Mouse (Mus musculus) v-Abl transformed pro-B cells (cell line): ENCODE data around the gene Synj2.

Experiments
- in situ Hi-C, 2 experiments: fragments of 400-800 bp; cut with MboI; formaldehyde crosslinking; loops; one replicate each; pipeline ENCODE4 v1.15.1; 2025; ENCODE audit not compliant: unreplicated experiment in 2 of 2

Gene Synj2

DNA sequence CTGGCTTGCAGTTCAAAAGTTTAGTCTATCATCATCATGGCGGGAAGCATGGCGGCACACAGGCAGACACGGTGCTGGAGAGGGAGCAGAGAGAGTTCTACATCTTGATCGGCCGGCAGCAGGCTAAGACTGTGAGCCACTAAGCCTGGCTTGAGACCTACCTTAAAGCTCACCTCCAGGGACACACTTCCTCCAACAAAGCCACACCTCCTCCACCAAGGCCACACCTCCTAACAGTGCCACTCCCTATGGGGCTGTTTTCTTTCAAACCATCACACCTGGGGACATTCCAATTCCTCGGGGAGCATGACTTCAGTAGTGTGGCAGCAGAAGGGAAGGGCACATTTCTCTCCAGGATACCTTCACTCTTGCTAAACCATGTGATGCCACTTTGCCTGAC lies 27.5 kb downstream of the Synj2 start:
- in situ Hi-C loops = no loop called here

DNA sequence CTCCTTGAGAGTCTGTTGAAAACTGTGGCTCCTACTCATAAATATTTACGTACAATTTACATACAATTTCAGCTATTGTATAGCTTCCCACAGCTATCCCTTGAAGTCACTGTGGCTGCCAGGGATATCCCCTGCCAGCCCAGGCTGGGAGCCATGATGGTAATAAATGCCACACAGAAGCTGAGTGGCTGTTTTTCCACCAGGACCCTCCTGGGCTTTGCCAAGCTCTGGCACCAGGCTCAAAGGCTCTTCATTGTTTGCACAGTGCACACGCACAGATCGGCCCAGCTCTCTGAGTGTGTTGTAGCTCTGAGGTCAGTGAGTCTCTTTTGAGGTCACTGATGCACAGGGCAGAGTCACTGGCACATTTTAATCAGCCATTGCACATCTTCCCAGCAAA lies 28.2 kb downstream of the Synj2 start:
- in situ Hi-C loops = no loop called here

DNA sequence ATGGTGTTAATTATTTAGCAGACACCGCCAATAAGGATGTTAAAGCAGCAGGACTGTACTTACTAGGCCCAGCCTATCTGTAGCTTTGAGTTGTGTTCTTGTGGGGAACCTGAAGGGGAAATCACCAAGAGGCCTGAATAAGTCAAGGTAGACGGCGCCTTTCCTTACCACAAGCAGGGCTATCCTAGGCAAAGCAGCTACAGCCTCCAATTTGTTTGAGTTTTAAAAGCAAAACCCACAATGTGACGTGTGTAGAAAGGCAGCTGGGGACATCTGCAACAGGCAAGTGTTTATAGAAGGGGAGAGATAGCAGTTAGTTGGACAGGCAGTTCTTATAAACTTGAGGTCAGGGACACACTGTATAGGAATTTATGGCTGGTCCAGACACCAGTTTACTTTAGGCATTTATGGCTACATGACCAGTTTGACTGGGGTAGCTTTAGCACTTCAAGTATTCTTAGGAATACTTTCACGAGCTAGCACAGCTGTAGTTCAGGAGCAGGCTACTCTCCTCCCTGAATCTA lies 29.3 kb downstream of the Synj2 start:
- in situ Hi-C loops = no loop called here

DNA sequence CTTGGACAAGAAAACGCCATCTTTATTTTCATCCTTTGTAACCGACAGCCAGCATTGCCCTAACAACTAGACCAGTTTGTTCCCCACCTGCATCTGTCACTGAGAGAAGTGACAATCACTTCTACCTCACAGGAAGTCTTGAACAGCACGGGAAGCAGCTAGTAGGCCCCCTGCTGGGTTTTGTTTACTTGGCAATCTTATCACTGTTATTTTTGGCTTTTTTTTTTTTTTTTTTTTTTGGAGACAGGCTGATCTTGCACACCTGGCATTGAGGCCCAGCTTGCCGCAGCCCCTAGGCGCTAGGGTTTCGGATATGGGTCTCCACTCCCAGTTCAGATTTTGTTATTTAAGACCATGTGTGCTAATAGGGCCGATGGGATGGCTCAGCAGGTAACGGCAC lies 32.5 kb downstream of the Synj2 start:
- in situ Hi-C loops = no loop called here

DNA sequence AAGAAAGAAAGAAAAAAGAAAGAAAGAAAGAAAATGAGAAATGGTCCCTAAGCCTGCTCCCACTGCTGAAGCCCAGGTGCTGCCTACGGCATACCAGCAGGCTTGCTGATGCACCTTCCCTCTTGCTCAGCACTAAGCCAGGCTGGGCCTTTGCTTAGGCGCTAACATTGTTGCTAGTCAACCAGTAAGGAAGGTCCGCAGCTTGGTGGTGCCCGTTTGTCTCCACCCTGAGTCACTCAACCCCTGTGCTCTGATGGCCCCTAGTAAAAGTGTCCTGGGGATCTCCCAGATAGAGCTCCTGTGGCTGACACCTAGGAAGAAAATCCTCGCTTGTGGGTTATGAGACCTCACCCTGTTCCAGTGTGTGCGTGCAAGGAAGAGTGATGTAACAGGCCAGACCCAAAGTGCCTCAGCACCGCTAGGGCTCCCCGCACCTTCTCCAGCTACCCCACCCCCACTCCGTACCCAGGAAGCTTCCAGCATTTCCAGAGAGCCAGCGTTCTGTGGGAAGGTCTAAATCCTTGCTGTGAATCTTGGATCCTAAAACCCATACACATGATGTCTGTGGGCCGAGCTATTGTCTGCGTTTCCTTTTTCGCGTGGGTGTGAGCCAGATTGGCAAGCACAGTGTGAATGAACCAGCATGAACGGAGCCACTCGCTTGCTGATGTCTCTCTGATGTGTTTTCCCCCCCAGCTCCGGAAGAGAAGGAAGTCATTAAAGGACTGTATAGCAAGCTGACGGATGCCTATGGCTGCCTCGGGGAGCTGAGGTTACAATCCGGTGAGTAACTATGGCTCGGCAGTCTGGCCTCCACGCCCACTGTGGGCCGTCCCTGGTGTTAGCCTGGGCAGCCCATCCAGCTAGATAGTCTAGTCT lies 34.3 kb downstream of the Synj2 start:
- in situ Hi-C loops = no loop called here

DNA sequence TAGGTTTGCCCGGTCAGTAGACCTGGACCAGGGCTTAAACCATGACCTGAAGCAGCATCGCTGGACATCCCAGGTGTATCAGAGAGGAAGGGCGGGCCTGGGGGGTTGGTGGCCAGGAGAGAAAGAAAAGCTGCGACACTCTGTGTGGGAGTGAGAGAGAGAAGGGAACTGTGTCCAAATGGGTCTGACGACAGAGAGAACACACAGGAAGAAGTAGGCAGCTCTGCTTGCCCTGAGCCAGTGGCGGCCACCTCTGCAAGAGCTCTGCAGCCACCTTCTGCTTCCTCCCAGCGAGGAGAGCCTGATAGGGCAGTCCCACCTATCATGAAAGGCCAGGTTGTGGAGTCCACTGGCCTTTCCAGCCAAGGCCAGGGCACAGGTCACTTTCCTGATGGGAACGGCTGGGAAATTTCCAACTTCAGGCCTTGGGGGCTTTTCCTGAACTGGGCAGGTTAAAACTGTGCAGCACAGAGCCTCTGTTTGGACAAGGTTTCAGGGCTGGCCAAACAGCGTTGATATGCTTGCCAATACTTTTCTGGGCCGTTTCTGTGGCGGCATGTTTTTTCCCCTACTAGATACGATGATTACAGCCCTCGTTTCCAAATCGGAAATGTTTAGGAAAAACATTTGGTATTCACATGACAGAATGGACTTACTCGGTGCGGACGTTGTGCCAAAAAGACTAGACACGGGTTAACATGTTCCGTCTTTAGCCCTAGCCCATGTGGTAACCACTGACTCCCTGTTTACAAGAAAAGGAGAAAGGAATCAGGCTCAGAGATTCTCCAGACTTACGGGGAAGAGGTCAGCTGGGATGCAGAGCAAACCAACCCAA lies 35.4 kb downstream of the Synj2 start:
- in situ Hi-C loops = no loop called here

DNA sequence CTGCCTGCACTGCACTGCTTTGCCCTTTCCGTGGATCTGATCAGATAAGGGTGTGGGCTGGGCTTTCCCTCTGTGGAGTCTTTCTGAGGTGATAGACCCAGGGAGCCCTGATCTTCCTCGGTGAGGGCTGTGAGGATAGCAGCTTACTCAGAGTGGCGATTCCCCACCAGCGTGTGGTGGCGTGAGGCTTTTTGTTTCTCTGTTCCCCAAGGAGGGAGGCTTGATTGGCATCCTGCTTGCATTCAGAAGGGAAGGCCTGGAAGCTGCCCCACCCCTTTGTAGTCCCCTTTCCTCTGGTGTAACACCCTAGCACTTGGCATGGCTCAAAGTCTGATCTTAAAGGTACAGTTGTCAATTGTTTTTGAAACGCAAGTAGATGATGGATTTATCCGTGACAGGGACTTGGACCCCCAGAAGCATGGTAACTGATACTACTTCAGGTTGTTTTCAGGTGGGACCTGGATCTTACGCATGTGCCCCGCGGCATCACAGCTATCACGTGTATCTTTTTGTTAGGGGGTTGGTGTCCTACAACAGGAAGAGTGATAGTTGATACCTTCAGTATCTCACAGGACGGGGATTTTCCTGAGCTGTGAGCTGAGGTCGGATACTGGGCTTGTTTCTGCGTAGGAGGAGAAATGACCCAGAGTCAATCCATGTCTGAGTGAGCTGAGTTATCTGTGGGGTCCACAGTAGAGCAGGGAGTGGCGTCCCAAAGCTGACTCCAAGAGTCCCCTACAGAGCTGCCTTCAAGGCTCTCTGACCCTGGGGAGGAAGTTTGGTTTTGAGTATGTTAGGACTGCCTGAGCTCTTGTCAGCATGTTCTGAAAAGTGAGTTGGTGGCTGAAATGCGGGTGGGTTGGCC lies 36.2 kb downstream of the Synj2 start:
- in situ Hi-C loops = no loop called here

DNA sequence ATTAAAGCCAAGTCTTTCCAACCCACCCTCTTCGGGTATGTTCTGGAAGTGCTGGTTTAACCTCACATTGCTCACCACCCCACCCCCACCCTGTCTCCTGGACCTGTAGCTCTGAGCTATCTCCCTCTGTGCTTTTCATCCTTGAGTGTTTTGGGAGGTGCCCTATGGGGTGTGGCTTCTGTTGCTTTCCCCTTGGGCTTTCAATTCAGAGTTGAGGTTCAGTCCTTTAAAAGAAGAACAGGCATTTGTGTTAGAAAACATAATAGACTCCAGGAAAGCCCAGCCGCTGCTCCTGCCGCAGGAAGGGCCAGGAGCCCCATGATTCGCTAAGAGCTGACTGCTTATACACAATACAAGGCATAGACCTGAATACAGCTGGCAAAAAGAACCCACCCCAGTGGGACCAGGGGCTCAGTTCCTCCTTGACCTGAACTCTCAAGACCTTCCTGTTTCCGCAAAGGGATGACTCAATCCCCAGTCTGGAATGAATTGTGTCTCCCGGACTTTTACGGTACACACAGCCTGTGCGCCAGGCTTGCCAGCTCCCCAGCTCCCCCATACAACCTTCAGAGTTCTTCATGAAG lies 36.9 kb downstream of the Synj2 start:
- in situ Hi-C loops = no loop called here

DNA sequence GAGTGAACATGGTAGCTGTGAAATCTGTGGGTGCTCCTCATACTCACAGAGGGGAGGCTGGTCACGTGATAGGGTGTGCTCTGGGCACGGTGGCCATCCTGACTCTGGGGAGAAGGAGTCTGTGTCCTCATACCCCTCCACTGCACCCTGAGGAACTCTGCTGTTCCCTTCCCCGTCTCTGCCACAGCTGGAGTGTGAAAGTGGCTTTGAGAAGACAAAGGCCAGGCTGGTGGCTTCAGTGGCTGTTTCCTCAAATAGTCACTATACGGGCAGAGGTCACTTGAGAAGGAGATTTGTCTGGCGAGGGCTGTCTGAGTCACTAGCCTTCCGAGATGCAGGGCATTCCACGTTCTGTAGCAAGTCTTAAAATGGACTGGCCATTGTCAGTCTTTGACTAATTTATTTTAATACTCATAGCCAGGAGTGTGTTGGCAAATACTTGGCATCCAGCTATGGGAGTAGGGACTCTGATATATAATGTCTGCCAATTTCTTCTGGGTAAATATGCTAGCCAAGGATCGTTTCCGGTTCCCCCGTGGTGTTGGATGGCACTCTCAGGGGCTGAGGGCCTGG lies 37.5 kb downstream of the Synj2 start:
- in situ Hi-C loops = no loop called here

DNA sequence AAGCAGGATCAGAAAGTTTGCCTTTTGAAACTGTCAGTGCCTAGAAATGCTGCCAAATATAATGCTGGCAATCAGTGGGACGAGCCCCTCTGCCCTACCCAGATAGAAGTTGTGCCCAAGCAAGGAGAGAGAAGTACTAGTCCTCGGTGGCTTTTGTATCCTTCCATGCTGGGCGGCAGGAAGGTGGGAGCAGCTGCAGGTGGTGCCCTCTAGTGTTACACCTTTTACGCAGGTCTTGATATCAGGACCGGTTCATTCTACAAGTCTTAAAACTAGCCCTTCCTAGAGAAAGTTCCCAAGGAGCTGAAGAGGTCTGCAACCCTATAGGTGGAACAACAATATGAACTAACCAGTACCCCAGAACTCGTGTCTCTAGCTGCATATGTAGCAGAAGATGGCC lies 39.8 kb downstream of the Synj2 start:
- in situ Hi-C loops = loop anchor here in 1 of 2 experiments (5.0 kb wide), 1 partner anchor 39 kb away; the partner anchor contains the start of gene Synj2

DNA sequence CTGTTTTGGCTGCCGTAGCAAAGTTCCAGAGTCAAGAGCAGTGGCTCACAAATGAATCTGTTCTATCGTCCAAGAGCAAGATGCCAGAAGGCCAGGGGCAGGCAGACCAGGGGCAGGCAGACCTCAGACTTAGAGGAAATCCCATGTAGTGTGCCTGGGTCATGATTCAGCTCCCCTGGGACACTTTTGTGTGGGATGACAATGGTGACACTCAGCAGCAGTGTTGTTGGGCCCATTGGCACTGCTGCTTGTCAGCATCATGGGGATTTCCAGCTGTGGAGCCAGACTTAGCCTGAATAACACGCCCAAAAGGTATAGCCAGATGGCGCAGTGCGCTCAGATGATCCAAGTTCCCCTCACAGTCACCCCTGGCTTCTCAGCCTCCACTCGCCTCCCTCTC lies 42.1 kb downstream of the Synj2 start:
- in situ Hi-C loops = loop anchor here in 1 of 2 experiments (5.0 kb wide), 1 partner anchor 41 kb away; the partner anchor contains the start of gene Synj2

DNA sequence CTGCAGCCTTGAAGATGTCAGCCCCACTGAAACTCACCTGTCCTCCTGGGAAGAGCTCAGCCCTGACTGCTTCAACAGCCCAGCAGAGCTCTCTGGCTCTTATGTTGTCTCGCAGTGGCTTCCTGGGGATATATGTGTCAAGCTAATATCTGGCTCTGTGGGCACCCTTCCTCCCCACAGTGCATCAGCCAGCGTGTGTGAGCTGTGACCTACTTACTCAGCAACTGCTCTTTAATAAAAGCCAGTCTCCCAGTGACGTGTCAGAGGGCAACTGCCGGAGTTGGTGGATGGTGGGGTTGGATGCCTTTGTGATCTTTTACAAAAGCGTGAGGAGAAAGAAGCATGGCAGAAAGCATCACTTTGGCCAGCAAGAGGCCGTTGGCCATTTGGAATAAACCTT lies 42.8 kb downstream of the Synj2 start:
- in situ Hi-C loops = loop anchor here in 1 of 2 experiments (5.0 kb wide), 1 partner anchor 42 kb away; the partner anchor contains the start of gene Synj2

DNA sequence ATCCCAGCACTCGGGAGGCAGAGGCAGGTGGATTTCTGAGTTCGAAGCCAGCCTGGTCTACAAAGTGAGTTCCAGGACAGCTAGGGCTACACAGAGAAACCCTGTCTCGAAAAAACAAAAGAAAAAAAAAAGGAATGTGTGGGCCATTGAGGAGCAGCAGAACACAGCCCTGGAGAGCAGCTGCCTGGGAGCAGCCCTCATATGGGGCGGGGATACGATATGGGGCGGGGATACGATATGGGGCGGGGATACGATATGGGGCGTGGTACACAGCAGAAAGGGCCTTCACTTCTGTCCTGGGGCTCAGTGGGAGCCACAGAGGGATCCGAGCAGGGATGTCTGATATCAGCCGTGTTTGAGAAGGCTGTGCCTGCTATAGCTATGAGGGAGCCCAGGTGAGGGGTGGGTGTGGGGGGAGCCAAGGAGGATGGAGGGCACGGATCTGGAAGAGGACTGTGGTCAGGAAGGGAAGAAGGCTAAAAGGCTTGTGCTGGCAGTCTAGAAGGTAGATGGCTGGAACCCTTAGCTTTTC lies 43.7 kb downstream of the Synj2 start:
- in situ Hi-C loops = loop anchor here in 1 of 2 experiments (5.0 kb wide), 1 partner anchor 42 kb away; the partner anchor contains the start of gene Synj2

DNA sequence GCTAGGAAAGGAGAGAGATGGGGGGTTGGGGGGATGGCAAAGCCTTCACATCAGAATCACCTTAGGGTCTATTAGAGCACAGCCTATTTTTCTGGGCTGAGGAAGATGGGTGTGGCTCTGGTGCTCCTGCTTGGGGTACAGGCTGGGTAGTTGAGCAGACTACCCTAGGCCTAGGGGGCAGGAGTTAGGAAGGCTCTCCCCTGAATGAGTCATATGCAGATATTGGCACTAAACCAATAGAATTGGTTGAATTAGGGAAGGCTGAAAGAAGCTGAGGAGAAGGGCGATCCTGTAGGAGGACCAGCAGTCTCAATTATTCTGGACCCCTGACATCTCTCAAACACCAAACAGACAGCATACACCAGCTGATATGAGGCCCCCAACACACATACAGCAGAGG lies 44.2 kb downstream of the Synj2 start:
- in situ Hi-C loops = no loop called here

DNA sequence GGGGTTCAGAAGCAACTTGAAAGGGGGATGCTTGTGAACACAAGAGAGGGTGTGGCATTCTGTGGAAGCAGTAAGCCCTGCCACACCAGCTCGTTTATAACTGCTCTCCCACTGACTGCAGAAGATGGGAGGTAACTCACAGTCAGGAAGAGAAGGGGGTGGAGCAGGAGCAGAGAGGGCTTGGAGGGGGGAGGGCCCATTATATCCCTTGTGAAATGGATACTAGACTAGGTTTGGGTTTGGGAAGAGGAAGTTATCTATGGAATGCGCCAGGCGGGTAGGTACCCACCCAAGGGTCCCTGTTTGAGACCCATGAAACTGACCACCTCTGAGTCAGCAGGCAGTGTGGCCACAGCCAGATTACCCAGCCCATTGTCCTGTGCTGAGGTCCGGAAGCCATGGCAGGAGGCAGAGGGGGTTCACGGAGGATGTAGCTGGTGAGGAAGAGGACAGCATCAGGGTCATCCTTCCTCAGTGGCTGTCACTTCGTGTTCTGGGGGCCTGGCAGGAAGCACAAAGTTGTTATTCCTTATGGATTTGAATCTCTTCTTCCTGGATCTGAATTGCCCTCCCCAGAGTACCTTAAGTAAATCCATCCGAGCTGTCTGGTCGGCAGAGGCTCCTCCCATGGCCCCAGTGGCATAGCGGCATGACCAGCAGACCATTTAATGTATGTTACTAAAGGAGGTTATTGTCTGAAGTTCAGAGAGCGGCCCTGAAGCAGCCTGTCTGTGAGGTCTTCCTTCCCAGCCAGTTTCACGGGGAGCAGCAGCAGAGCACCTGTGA lies 46.4 kb downstream of the Synj2 start:
- in situ Hi-C loops = no loop called here

DNA sequence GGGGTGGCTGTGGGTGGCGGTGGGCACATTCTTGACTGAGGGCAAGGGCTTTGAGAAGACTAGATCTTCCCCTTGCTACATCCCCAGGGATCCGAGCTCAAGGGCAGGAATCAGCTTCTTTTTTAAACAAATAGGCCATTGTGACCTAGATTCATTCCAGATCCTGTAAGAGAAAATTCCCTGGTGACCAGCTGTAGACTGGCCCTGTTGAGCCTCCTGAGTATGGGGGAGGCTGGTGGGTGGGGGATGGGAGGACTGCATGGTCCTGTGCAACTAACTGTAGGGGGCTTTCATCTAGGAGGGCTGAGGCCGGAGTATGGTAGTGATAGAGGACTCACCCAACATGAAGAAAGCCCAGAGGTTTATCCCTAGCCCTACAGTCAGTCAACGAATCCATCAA lies 47.0 kb downstream of the Synj2 start:
- in situ Hi-C loops = no loop called here

DNA sequence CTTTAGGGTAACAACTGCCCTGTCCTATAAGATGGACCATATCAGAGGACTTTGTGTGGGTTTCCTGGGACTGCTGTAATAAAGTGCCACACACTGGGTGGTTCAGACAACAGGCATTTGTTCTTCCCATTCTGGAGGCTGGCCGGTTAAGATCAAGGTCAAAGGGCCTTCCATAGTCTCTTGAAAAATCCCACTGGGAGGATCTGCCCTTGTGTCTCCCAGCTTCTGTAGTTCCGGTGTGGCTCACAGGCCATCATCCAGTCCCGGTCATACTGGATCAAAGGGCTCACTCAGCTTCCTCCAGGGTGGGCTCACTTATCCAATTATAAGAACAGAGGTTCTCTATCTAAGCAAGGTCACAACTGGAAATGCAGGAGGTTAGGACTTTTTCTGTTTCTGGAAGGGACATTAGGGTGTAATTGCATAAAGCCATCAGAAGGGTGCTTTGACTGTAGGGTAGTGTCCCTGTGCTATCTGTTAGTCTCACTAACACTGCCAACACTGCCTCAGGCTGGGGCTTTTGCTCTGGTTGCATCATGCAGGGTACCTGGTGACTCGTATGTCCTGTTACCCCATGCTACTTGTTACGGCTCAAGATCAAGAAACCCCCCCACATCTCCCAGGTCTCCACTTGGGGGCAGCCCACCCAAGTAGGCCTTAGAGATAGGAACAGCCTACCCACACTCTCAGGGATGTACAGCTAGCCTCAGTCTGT lies 51.9 kb downstream of the Synj2 start:
- in situ Hi-C loops = no loop called here
